Mouse (Mus musculus): ENCODE results near the gene Acadvl. TPM values are rescaled to one million over a fixed set of nuclear protein-coding genes. Genes with fewer than 3 reads are reported as not detected.

Acadvl gene
- polyA plus RNA-seq, 1 experiment from 2014 or later = 235 TPM

DNA sequence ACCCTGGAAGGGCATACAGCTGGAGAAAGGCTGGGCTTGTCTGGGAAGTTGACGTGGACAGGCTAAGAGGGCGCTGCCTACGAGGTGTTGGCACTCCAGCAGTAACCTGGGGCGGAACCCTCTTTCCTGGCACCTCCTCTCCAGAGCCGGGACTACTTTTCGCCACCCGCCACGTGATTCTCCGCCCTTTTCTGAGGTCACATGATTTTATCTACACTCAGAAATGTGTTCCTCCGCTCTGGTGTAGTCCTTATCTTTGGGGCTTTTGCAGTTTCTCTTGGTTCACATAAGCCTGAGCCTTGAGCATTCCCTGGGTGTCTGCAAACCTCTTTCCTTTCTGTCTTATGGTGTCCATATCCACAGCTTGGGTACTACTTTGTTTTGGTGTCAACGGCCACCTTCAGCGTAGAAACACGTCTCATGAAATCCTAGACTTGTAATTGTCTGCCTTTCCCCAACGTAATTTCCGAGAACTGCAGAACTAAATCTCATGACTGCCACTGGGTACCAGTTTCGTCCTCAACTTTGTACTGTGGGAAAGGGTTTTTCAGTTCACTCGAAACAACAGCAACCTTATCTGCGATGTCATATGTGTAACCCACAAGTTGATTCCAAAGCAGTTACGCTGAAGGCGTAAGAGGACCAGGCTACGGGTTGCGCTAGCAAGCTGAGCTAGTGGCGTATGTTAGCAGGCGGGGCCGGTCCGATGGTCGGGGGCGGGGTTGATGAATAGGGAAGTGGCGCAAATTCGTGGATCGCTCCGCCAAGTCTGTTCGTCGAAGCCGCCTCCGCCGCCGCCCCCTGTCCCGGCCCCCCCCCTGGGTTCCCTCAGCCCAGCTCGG, 24.1 kb downstream of the Acadvl start, which contains the start of gene Gabarap:
Gabarap (plus strand) TSS at position 294 of the 842 bp plus-strand sequence.
- ATAC-seq (replicated peaks; ENCODE audit: insufficient number of reproducible peaks, insufficient read depth, low FRiP score, low read depth) = peak; percentile 75
- peaks cover 27% of the 10 kb centered on the region for H3K4me1 ChIP-seq (replicated peaks)

DNA sequence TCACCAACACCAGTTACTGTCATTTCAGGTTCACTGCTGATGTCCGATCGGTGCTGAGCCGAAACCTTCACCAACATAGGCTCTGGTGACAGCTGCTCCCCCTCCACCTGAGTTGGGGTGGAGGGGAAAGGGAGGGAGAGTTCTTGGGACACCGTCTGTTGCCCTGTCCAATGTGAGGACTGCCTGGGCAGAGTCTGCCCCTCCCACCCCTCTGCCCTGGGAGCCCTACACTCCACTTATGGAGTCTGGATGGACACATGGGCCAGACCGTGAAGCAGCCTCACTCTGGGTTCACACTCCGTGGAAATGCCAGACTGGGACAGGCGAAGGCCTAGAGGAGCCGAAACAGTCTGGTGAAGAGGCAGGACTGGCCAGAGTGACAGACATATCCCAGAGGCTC, 25.3 kb downstream of the Acadvl start:
- WGBS = 85% methylated on average over 8 of the region's 8 CpGs

More for the DNA sequence above, 24.1 kb downstream of the Acadvl start, which contains the start of gene Gabarap:
- Histone ChIP-seq H3K4me2 (peak within 1 kb of the TSS; percentile 80), H3K9ac (peak within 1 kb of the TSS; percentile 81), H3K36me3 (peaks cover 55% of the 10 kb centered on the region), H3K9me3 (replicated peaks) (no peaks in the 10 kb centered on the region), H3K27me3 (no peaks in the 10 kb centered on the region), H3K4me3 (peak within 1 kb of the TSS; percentile 72), H3K27ac (peak within 1 kb of the TSS; percentile 96)
- WGBS = under 1% methylated on average over 40 of the region's 40 CpGs

GRCm38 (mm10) chr11:69984431-69984830, 30.8 kb downstream of the Acadvl start:
- Histone ChIP-seq H3K4me3 (no peak overlapping the region), H3K4me1 (replicated peaks) (peaks cover 24% of the 10 kb centered on the region), H3K9me3 (replicated peaks) (no peaks in the 10 kb centered on the region), H3K4me2 (no peak overlapping the region), H3K9ac (no peak overlapping the region), H3K36me3 (peaks cover 51% of the 10 kb centered on the region), H3K27ac (no peak overlapping the region), H3K27me3 (no peaks in the 10 kb centered on the region)
- no peak for ATAC-seq (replicated peaks; ENCODE audit: insufficient number of reproducible peaks, insufficient read depth, low FRiP score, low read depth)
- WGBS = 88% methylated on average over 8 of the region's 8 CpGs

More for the DNA sequence above, 25.3 kb downstream of the Acadvl start:
- Histone ChIP-seq H3K4me3 (no peak overlapping the region), H3K4me1 (replicated peaks) (peaks cover 27% of the 10 kb centered on the region), H3K9me3 (replicated peaks) (no peaks in the 10 kb centered on the region), H3K27me3 (no peaks in the 10 kb centered on the region), H3K27ac (peak overlapping the region; percentile 96), H3K9ac (no peak overlapping the region), H3K36me3 (peaks cover 63% of the 10 kb centered on the region), H3K4me2 (no peak overlapping the region)
- ATAC-seq (replicated peaks; ENCODE audit: insufficient number of reproducible peaks, insufficient read depth, low FRiP score, low read depth) = no peak

GRCm38 (mm10) chr11:69983377-69983776, 31.8 kb downstream of the Acadvl start:
- peak overlapping the region; percentile 100 for H3K9ac ChIP-seq
- H3K27me3 ChIP-seq = no peaks in the 10 kb centered on the region
- H3K4me3 ChIP-seq = peak overlapping the region; percentile 98
- WGBS = 76% methylated on average over 4 of the region's 4 CpGs
- ATAC-seq (replicated peaks; ENCODE audit: insufficient number of reproducible peaks, insufficient read depth, low FRiP score, low read depth) = no peak
- no peaks in the 10 kb centered on the region for H3K9me3 ChIP-seq (replicated peaks)
- H3K4me2 ChIP-seq = peak overlapping the region; percentile 89
- H3K36me3 ChIP-seq = peaks cover 47% of the 10 kb centered on the region
- peak overlapping the region; percentile 100 for H3K27ac ChIP-seq
- H3K4me1 ChIP-seq (replicated peaks) = peaks cover 31% of the 10 kb centered on the region

- no peak for ATAC-seq (replicated peaks; ENCODE audit: insufficient number of reproducible peaks, insufficient read depth, low FRiP score, low read depth)
- Histone ChIP-seq H3K9me3 (replicated peaks) (no peaks in the 10 kb centered on the region), H3K27ac (peak overlapping the region; percentile 100), H3K36me3 (peaks cover 46% of the 10 kb centered on the region), H3K4me3 (peak overlapping the region; percentile 98), H3K27me3 (no peaks in the 10 kb centered on the region), H3K4me2 (peak overlapping the region; percentile 89), H3K9ac (peak overlapping the region; percentile 100), H3K4me1 (replicated peaks) (peaks cover 31% of the 10 kb centered on the region)
- 14% methylated on average over 5 of the region's 5 CpGs for WGBS
Observed at GRCm38 (mm10) chr11:69982877-69983276, 32.3 kb downstream of the Acadvl start.

- Histone ChIP-seq H3K9me3 (replicated peaks) (no peaks in the 10 kb centered on the region), H3K36me3 (peaks cover 43% of the 10 kb centered on the region), H3K4me1 (replicated peaks) (peaks cover 31% of the 10 kb centered on the region), H3K27ac (peak within 1 kb of the TSS; percentile 100), H3K9ac (peak within 1 kb of the TSS; percentile 100), H3K27me3 (no peaks in the 10 kb centered on the region), H3K4me3 (peak within 1 kb of the TSS; percentile 98), H3K4me2 (peak within 1 kb of the TSS; percentile 89)
- no peak for ATAC-seq (replicated peaks; ENCODE audit: insufficient number of reproducible peaks, insufficient read depth, low FRiP score, low read depth)
- WGBS = 44% methylated on average over 8 of the region's 8 CpGs
Observed at GRCm38 (mm10) chr11:69982225-69982624, 33.0 kb downstream of the Acadvl start, which contains the start of gene Elp5. Gene Elp5, minus strand, starts transcription at chr11:69982517.

- Histone ChIP-seq H3K27ac (peak within 1 kb of the TSS; percentile 100), H3K4me1 (replicated peaks) (peaks cover 31% of the 10 kb centered on the region), H3K9me3 (replicated peaks) (no peaks in the 10 kb centered on the region), H3K4me2 (peak within 1 kb of the TSS; percentile 89), H3K27me3 (no peaks in the 10 kb centered on the region), H3K36me3 (peaks cover 36% of the 10 kb centered on the region), H3K4me3 (peak within 1 kb of the TSS; percentile 98), H3K9ac (peak within 1 kb of the TSS; percentile 100)
- ATAC-seq (replicated peaks; ENCODE audit: insufficient number of reproducible peaks, insufficient read depth, low FRiP score, low read depth) = no peak
- WGBS = under 1% methylated on average over 40 of the region's 43 CpGs
Observed at GRCm38 (mm10) chr11:69981141-69981762, 34.0 kb downstream of the Acadvl start, which contains the start of gene Ctdnep1. Gene Ctdnep1, plus strand, starts transcription at chr11:69981156.

DNA sequence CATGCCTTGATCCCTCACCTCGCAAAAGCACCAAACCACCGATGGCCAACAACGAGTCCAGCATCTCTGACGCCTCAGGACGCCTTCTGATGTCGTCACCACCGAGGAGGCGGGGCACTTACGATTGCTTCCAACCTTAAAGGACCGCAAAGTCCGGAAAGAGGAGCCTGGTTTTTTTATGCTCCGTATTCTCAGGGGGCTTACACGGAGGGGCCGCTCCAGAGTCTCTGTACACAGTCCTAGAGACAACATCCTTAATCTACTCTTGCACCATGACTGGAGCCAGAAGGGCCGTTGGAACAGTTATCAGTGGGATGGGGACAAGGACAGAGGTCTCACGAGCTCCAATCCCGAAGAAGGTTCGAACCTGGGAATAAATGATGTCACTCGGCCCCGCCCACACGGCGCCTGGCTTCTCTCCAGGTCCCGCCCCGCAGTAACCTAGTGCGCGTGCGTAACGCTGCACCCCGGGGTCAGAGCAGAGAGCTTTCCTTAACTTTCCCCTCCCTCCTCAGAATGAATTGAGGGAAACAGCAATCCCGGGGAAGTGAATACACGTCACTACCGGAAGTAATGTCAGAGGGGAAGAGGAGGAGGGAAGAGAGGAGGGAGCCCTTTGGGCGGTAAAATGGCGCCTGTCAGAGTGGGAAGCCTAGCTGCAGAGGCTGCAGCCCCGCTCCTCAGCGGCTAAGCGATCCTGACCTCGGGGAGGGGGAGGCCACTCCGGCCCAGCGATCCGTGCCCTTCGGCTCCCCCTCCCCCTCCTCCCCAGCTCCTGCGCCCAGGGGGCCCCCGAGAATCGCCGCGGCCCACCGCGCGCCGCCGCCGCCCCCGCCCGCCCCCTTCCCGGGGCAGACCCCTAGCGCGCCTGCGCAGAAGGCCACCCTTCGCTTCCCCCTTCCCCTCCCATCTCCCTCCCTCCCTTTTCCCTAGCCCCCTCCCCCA, 34.7 kb downstream of the Acadvl start:
- Histone ChIP-seq H3K9me3 (replicated peaks) (no peaks in the 10 kb centered on the region), H3K27me3 (no peaks in the 10 kb centered on the region), H3K9ac (peak overlapping the region; percentile 100), H3K4me2 (peak overlapping the region; percentile 89), H3K36me3 (peaks cover 36% of the 10 kb centered on the region), H3K4me1 (replicated peaks) (peaks cover 31% of the 10 kb centered on the region), H3K27ac (peak overlapping the region; percentile 100), H3K4me3 (peak overlapping the region; percentile 98)
- WGBS = under 1% methylated on average over 59 of the region's 60 CpGs
- peak; percentile 97 for ATAC-seq (replicated peaks; ENCODE audit: insufficient number of reproducible peaks, insufficient read depth, low FRiP score, low read depth)

GRCm38 (mm10) chr11:69979827-69980195, 35.4 kb downstream of the Acadvl start:
- Histone ChIP-seq H3K27me3 (no peaks in the 10 kb centered on the region), H3K4me2 (peak overlapping the region; percentile 89), H3K27ac (peak overlapping the region; percentile 100), H3K9me3 (replicated peaks) (no peaks in the 10 kb centered on the region), H3K36me3 (peaks cover 36% of the 10 kb centered on the region), H3K9ac (peak overlapping the region; percentile 85), H3K4me3 (peak overlapping the region; percentile 98), H3K4me1 (replicated peaks) (peaks cover 31% of the 10 kb centered on the region)
- 2% methylated on average over 16 of the region's 16 CpGs for WGBS
- no peak for ATAC-seq (replicated peaks; ENCODE audit: insufficient number of reproducible peaks, insufficient read depth, low FRiP score, low read depth)

DNA sequence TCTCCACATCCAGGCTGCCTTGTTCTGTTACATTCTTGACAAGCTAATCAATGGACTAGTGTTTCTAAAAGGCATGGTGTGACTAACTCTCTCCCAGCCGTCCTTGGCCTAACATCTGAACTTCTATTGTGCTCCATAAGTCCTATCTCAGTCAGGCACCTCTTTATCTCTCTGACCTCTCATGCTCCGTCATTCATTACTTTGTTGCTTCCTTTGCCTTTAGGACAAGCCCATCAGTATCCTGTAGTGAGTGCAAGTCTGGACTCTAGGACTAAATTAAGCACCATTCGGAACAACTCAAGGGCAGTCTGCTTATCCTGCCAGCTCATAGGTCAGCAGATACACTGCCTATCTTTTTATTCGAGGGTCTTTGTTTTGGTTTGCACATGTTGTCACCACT, 38.9 kb downstream of the Acadvl start:
- H3K27me3 ChIP-seq = no peaks in the 10 kb centered on the region
- 51% methylated on average over 4 of the region's 4 CpGs for WGBS
- no peak overlapping the region for H3K27ac ChIP-seq
- no peak overlapping the region for H3K4me3 ChIP-seq
- H3K36me3 ChIP-seq = peaks cover 56% of the 10 kb centered on the region
- no peaks in the 10 kb centered on the region for H3K9me3 ChIP-seq (replicated peaks)
- H3K4me2 ChIP-seq = no peak overlapping the region
- ATAC-seq (replicated peaks; ENCODE audit: insufficient number of reproducible peaks, insufficient read depth, low FRiP score, low read depth) = no peak
- H3K4me1 ChIP-seq (replicated peaks) = peaks cover 11% of the 10 kb centered on the region
- H3K9ac ChIP-seq = no peak overlapping the region

Data from heart, embryonic 15.5 days (tissue).